Mouse (Mus musculus) retina, adult 2 months (tissue): ENCODE data around the gene Camta1.

Source experiments
- DNase-seq: peaks from one replicate; pipeline ENCODE4 v3.0.0-alpha.2; 2012; ENCODE audit warnings: low read depth, low spot score

Gene Camta1

DNA sequence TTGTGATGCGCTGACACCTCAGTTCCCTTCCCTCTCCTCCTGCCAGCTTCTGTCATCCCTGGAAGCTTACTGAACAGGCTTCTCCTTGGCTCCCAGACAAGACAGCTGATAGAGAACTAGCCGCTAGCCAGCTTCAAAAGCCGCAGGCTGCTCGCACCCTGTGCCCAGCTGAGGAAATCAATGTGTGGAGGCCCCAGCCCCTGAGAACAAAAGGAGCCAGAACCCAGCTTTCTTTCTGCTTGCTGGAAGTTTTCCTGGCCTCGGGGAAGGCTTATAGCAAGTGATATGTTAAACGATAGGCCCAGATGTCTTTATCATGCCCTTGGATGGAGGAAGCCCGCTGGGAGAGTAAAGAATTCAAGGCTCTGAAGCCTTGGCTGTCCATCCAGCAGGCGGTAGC is 411.7 kb downstream of the Camta1 start:
- no peak for DNase-seq

DNA sequence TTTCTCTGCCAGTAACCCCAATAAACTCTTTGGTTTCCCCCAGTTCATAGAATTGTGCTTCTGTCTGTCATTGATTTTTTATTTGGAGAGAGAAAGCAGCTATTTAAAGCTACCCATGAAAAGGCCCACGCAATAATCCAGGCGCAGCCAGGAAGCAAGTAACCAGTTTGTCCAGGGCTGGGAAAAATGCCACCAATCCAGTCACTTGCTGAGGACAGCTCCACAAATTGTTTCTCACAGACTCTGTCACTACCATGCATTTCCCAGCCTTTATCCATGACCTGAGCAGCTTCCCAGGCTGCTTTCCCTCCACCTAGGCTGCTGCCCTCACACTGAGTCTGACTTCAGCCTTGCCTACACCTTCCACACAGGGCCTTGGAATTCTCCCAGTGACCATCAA is 413.3 kb downstream of the Camta1 start:
- no peak for DNase-seq

DNA sequence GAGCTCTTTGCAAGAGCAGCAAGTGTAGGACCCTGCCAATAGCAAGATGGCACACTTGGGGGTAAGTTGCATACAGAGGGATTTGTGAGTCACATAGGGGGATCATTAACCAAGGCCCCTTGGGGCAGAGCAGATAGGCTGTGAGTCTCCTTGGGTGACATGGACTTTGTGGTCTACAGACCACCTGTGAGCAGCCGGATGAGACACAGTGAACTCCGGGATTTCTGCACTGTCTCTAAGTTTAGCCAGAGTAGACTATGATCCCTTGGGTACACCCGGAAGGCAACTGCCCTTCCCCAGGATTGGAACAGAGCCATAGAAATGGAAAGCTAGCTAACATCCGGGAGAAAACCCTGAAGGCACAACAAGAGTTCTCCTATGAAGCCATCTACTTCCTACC is 417.0 kb downstream of the Camta1 start:
- DNase-seq: no peak

DNA sequence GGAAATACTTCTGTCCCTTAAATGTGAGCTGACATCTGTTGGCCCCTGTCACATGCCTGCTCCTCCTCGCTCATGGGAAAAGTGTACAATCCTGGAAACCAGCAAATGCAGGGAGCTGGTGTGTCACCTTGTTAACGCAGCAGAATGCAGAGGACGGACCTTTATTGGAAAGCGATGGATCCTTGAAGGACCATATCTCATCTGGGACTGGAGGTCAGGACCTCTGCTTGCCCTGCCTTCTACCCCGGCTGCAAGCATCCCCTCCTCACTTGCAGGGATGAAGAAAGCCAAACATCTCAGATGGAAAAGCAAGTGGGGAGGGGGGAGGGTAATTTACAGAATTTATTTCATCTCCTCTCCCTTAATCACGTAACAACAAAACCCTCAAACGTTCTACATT is 423.1 kb downstream of the Camta1 start:
- DNase-seq: no peak

DNA sequence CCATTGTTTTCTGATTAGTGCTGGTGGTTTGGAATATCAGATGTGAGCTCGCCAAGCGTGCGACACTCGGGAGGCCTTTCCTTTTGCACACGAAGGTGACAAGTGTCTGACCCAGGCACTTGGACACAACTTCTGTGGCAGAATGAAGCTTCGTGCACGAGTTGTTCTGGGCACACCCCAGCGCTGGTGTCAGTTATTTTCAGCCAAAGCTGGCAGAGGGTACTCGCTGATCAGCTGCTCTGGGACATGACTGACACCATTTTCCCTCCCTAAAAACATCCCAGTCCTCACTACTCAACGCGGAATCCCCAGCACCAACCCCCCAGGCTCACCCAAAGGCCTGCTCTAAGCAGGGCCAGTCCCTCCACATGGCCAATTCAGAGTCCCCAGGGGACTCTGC is 423.8 kb downstream of the Camta1 start:
- DNase-seq: no peak

DNA sequence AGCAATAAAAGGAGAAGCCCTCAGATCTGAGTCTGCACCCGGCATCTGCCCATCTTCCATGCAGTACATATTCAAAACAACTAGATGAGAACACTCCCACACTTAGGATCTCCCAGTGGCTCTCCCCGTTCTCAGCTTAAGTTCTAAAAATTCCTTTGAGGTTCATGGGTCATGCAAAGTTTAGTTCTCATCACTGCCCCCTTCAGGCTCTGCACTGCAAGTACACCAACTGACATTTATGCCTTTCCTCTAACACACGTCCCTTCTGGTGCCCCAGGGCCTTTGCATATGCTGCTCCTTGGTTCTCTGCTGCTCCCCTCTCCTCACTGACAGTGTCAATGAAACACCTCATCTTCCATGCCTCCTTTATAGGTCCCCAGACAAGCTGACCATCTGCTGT is 436.5 kb downstream of the Camta1 start:
- DNase-seq: no peak

DNA sequence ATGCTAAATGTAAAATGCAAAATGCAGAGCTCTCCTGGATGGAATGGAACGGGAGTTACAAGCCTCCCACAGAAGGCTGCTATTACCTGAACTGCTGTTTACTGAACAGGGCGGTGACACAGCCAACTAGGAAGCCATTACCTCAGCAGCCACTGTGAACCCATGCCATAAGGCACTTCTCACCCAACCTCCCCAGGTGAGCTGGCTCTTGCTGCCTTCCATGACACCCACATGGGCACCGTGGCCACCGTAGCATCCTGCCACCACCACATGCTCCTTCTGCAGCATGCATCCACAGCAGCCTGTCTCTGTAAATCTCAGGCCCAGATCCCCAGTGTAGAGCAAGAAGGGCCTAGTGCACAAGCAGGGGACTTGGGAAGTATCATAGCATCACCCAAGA is 438.8 kb downstream of the Camta1 start:
- DNase-seq: no peak

DNA sequence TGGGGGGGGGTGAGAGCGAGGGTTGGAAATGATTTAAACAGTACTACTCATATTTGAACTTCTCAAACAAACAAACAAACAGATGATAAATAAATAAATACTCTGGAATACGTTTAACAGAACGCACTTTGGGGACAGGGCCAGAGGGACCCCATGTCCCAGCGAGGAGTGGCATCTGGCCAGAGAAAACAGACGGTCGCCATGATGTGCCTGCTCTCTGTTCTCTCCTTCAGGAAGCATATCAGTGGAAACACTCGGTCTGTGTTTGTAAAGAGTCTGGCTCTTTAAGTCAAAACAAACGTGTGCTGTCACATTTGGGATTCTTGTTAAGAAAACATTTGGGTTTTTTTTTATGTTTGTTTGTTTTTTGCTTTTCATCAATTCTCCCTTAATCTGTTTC is 439.3 kb downstream of the Camta1 start:
- DNase-seq: no peak

DNA sequence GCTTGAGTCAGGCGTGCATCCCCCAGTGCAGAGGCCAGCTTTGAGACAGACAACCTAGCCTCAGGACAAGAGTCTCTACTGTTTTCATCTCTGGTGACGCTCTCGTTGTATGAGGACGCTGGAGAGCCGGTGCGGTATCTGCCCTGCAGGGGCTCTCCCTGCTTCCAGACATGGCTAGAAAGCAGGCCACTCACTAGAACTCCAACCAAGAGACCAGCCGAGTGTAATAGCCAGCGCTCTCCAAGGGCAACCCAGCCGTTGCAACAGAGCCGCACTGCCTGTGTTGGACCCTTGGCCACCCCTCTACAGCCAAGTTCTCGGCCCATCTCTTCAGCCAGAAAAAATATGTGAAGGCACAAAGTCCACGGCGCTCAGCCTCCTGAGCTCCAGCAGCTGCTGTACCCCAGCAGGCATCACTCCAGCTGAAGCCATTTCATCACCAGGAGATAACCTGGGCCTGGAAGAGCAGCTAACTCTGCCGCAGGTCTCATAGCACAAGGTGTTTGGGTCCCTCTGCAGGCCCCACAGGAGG is 443.3 kb downstream of the Camta1 start:
- DNase-seq: no peak

DNA sequence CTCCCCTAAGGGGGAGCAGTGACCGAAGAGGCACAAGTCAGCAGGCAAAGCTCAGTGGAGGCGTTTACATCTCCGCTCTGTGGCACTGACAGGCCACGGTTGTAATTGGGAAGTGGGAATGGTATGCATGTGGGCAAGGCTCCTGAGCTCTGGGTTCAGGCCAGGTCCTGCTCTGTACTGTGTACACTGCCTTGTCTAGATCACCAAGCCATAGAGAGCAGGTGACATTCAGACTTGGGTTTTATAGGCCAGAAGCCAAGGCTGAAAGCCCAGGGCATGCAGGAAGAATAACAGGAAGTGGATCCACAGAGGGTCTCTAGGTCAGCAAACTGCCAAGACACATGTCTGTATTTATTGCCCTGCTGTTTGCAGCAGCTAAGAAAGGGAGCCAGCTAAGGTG is 445.9 kb downstream of the Camta1 start:
- DNase-seq: no peak

DNA sequence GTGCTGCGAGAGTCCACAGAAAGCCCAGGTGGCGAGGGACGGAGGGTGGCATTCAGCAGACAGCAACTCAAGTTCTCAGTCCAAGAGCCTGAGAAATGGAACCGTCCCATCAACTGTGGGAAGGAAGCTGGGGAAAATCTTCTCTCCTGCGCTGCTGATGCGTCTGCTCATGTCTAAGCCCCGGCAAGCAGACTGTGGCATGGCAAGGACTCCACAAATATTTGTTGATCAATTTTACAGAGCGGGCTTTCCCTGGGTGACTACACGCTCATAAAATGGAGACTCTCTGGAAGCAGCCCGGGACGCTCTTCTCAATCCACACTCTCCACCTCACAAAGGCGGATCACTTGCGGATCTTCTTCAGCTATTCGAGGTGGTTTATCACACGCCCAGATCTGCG is 446.3 kb downstream of the Camta1 start:
- DNase-seq: no peak

DNA sequence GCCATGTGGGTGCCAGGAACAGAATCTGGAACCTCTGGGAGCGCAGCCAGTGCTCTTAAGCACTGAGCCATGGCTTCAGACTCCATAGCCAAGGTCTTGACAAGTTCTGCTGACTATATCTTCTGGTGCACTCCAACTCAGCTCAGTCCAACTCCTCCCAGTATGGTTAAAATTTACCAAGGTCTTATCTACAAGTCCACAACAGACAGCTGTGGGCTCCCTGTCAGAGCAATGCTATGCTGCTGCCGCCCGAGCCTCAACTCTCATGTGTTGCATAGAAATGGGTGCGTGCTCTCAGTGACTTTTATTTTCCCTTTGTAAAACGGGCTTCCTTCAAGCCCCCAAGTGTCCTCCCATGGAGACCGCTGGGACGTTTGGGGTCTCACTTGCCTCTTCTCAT is 446.7 kb downstream of the Camta1 start:
- no peak for DNase-seq

DNA sequence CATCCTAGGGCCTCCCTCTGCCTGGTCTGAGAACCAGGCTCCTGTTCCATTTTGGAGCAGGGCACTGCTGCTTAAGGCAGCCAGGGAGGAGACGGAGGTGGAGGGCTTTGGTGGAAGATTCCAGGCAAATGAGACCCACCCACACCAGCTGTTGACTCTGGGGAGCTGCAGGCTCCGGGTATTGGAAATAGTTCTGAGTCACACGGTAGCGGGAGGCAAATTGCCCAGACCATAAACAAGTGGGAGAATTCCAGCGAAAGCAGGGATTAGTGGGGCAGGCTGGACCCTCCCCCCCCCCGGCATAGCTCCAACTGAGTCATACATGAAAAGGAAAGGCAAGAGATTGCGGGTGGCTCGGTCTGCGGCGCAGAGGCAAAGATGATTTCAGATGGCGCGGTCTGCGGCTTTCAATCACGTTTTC is 450.0 kb downstream of the Camta1 start:
- peak; percentile 13 for DNase-seq

DNA sequence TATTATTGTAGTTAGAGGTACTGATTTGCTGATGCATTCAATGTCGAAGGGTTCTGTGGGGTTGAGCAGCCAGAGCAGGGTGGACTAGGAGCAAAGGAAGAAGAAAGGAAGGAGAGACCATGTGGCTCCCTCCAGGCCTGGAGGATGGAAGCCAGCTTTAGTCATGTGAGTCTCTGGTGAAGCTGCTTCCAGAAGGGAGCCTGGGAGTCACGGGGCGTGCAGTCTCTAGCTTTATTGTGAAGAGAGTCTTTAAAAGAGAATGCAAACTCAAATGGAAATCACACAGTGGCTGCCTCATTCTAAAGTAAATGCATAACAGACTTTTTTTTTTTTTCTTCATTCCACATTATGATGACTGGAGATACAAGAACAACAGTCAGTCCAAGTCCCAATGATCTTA is 450.7 kb downstream of the Camta1 start:
- DNase-seq: no peak

DNA sequence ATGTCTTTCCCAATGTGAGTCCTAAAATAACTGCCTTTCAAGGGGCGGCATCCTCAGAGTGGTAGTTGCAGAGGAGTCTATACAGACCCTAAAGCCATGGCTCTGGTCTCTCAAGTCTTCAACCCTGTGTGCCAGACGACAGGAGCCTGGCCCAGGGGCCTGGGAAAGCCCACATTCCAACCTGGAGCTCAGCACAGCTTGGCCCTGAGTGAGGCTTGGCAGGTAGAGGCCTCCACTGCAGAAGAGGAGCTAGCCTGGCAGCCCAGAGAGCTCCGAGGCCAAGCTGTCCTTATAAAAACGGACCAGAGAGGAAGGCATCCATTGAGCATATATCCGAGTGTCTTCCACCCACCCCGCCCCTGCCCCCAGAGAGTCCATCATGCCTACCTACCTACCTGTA is 452.4 kb downstream of the Camta1 start:
- no peak for DNase-seq

DNA sequence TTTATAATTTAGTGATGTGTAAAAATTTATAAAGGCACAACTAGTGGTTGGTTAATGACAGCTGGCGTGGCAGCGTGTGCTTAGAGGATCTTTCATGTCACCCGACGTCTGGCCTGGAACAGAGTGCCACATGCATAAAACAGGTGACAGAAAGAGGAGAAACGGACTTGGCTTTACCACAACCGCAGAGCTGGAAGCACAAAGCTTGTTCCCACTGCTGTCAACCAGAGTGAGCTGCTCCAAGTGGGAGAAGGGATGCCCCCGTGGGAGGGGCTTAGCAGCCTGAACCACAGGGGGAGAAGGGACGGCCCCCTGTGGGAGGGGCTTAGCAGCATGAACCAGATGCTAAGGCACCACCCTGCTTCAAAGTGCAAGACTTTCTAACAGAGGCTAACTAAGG is 452.9 kb downstream of the Camta1 start:
- no peak for DNase-seq

DNA sequence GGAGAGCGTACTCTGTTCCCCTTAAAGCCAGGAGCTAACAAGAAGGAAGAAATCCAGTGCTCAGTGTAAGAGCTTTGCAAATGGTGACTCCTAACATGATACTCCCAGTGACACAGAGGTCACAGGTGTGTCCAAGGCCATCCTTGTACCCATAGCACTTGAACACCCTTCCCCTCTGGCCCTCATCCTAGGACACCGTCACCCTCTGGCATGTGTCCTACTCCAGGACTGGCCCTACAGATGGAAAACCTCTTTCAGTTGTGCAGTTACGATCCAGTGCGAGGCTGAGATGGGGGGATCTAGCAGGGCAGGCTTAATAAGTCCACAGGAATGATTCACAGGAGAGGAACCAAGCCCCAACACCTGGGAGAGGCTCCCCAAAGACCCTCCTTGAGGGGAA is 453.4 kb downstream of the Camta1 start:
- DNase-seq: no peak

DNA sequence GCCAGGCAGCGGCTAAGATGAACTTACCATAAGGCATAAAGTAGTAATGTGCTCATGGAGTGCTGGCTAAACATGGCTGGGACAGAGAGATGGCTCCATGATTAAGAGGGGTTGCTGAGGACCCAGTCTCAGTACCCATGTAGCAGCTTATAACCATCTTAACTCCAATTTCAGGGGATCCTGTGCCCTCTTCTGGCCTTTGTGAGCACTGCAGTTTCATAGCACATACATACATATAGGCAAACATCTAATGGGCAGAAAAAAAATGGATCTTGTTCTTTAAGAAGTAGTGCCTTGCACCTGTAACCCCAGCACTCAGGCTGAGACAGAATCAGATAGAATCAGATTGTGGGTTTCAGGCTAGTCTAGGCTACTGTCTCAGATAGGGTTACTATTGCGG is 454.5 kb downstream of the Camta1 start:
- no peak for DNase-seq

DNA sequence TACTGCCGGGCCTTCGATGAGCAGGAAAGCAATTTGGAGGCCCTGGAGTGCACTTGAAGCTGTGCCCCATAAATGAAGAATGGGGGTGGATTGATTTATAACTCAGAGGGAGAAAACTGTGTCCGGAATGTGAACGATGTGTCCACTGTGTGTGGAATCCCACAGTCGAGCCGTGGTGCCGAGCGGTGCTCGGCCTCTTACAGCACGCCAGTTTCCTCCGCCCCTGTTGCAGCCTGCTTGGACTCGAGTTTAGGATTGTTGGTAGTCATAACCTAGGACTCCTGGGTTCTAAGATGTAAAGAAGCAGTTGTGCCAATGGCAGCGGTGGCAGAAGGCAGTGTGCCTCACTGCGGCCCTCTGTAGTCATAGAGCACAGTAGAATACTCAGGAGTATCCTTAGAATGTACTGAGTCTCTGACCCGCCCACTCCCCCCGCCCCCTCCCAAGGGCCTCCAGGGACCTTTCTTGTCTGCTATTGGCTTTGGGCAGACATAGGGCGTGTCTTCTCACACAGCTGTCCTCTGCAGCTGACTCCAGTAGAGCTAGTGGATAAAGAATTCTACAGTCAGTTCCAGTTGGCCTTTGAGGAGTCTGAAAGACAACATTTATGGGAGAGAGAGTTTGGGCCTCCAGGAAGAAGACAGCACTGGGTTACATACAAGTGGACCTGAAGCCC is 457.0 kb downstream of the Camta1 start:
- DNase-seq: no peak

DNA sequence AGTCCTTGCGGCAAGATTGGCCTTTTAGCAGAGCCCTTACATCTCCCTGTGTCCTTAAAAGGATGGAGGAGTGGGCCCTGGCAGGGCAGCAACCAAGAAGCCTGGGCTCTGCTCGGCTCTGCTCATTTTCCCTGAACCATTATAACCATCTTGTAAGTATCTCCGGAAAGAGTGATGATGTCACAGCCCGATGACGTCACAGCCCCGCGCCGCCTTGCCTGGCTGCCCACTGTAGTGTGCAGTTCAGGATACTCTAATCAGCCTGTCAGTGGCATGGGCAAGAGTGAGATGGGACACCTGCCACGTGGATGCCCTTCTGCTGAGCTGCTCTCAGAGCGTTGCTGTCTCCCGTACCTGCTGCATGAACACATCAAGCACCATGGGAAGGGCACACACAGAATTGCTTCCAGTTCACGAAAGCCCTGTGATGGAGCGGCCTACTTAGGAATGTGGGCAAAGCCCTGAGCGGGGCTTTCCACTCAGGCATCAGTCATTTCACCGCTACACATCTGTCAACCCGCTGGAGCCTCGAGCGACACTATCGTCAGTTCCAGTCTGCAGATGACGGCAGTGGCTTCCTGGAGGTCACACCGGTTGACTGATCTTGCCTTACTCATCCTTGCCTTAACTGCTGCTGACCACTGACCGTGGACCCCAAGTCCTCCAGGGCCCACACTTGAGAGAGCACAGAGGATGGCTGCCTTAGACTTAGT is 459.8 kb downstream of the Camta1 start:
- no peak for DNase-seq

DNA sequence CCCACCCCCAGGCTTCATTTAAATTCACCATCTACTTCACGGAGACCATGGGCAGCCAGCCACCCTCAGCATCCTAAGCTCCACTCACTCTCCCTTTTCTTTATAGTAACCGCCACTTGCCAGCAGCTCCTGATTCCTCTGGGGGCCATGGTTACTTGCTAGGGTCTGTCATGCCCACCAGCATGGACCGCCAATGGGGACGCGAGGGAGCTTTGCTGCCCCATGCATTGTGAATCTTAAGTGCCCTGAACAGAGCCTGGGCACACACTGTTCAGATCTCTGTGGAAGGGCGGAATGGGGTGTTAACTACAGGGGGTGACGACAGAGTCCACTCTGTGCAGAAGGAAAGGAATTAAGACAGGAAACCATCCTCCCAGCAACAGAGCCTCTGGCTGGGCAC is 465.1 kb downstream of the Camta1 start:
- DNase-seq: no peak

DNA sequence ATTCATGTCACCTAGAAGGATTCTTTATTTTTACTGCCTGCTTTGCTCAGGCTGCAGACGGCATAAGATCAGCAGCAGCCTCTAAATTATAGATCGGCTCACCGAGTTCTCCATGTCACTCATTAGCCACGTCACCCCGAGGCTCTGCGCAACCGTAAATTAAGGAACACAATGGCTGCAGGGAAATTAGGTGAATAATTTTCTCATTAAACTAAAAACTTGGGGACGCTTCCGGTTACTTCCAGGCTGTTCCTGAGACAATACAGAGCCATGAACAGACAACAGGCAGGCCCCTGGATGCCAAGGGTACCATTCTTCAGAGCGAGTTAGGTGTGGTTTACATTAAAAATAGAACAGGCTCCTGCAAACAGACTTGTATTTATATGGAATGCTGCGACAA is 472.3 kb downstream of the Camta1 start:
- no peak for DNase-seq

DNA sequence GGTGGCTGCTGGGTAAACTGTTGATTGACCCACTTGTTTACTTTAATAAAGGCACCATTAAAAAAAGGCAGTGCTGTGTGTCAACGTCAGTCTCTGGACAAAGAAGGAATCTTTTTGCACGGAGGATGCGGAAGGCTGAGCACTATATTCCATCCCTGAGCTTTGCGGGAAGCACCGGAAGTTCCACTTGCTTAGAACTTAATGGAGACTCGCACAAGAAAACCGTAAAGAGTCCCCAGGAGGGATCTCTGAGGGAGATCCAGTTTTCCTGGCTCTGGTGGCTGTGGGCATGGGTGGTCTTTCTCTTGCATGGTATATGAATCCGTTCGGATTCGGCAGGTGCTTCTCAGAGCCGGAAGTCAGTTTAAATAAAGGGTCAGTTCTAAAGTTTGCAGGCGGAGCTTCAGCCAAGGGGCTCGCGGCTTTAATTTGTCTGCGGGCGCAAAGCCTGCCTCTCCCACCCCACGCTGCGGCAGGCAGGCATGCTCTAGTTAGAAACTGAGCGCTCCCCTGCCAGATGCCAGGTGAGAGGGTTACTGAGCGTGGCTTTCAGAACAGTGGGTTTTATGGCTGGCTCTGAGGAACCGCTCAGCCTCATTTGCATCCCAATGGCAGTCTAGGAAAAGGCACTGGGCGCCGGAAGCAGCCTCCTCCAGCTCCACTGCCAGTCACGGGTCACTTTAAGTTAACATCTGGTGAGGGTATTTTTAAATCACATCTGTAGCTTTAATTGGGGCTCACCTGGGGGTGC is 474.8 kb downstream of the Camta1 start:
- no peak for DNase-seq
